Mouse (Mus musculus) midbrain, embryonic 11.5 days (tissue): ENCODE measurements at regions not wholly inside any gene's neighbourhood (a gene's known extent, or its start where the extent isn't known, plus 50 kb on each side); places are given as distances from the start of the nearest gene placed in this dataset.
"Not testable (repeated sequence)": the region's sequence is repeated elsewhere in the genome, so short reads cannot be mapped to it uniquely, and the experiment has no call there.

ENCODE experiments used
- ATAC-seq: fragments of 200-750 bp; cut with Nextera tagmentation; 2 replicates; pipeline ENCODE4 v1.8.0; 2017; ENCODE audit warnings: moderate TSS enrichment, moderate library complexity; ENCODE audit not compliant: low FRiP score
- DNase-seq: peaks from one replicate; pipeline ENCODE4 v3.0.0; 2015; ENCODE audit warnings: low spot score; ENCODE audit errors: missing footprints
- H3K27ac ChIP-seq: fragments of 300-500 bp; sonication (generic); 2 replicates; pipeline ENCODE4 v1.5.1; 2014; ENCODE audit warnings: low read depth, low read length
- H3K27me3 ChIP-seq: fragments of 300-500 bp; sonication (generic); 2 replicates; pipeline ENCODE4 v1.6.1; 2014; ENCODE audit warnings: mild to moderate bottlenecking, low read length, moderate library complexity, mixed read lengths; ENCODE audit not compliant: control insufficient read depth, insufficient read depth
- H3K36me3 ChIP-seq: fragments of 300-500 bp; sonication (generic); 2 replicates; pipeline ENCODE4 v1.6.1; 2014; ENCODE audit warnings: mild to moderate bottlenecking, low read length, moderate library complexity, mixed read lengths; ENCODE audit not compliant: control insufficient read depth, insufficient read depth
- H3K4me1 ChIP-seq: fragments of 300-500 bp; sonication (generic); 2 replicates; pipeline ENCODE4 v1.6.1; 2014; ENCODE audit warnings: low read length; ENCODE audit not compliant: control insufficient read depth, insufficient read depth
- H3K4me2 ChIP-seq: fragments of 300-500 bp; sonication (generic); 2 replicates; pipeline ENCODE4 v1.6.1; 2014; ENCODE audit warnings: mild to moderate bottlenecking, moderate library complexity
- H3K4me3 ChIP-seq: fragments of 300-500 bp; sonication (generic); 2 replicates; pipeline ENCODE4 v1.5.1; 2014; ENCODE audit warnings: low read depth, low read length
- H3K9ac ChIP-seq: fragments of 300-500 bp; sonication (generic); 2 replicates; pipeline ENCODE4 v1.6.1; 2014; ENCODE audit warnings: low read length
- H3K9me3 ChIP-seq: fragments of 300-500 bp; sonication (generic); 2 replicates; pipeline ENCODE4 v1.6.1; 2016; ENCODE audit warnings: low read length; ENCODE audit not compliant: control insufficient read depth
- WGBS: fragments of 180-500 bp; shearing (Covaris S2); extraction: QIAGEN DNeasy Blood & Tissue Kit; methylation state at CpG from one replicate; pipeline ENCODE4 v1.1.7; 2014; 5-methylcytosine and 5-hydroxymethylcytosine counted together

- Histone ChIP-seq H3K9ac (no peak overlapping the region), H3K9me3 (no peaks in the 10 kb centered on the region), H3K36me3 (no peaks in the 10 kb centered on the region), H3K27ac (no peak overlapping the region), H3K27me3 (no peaks in the 10 kb centered on the region), H3K4me2 (no peak overlapping the region), H3K4me1 (no peaks in the 10 kb centered on the region), H3K4me3 (no peak overlapping the region)
- DNase-seq (no peak), ATAC-seq (no peak)
- WGBS: 87% methylated on average over 5 of the region's 5 CpGs
These were observed 60.9 kb upstream of the Gm14496 start for GRCm38 (mm10) chr2:181930037-181930436.

DNA sequence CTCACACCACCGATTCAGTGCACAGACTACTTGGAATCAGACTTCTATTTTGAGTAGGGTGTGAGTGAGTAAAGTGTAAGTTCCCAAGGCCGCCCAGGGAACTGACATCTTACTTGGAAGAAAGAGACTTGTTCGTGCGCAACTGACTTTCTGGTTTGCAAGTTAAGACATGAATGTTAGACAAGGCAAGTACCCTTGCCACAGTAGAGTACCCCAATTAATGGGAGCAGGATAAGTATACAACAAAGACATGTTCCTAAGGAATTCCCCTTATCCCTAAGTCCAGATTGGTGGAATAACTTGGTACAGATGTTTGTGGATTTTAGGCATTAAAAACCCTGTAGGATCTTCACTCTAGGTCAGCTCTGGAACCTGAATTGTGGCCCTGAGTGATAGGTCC, 60.4 kb upstream of the Gm14496 start:
- H3K27me3 ChIP-seq, DNase-seq, H3K4me3 ChIP-seq, H3K36me3 ChIP-seq, H3K4me2 ChIP-seq, H3K9me3 ChIP-seq, H3K27ac ChIP-seq, H3K4me1 ChIP-seq, H3K9ac ChIP-seq, ATAC-seq: not testable (repeated sequence)
- WGBS: 91% methylated on average over 4 of the region's 4 CpGs

DNA sequence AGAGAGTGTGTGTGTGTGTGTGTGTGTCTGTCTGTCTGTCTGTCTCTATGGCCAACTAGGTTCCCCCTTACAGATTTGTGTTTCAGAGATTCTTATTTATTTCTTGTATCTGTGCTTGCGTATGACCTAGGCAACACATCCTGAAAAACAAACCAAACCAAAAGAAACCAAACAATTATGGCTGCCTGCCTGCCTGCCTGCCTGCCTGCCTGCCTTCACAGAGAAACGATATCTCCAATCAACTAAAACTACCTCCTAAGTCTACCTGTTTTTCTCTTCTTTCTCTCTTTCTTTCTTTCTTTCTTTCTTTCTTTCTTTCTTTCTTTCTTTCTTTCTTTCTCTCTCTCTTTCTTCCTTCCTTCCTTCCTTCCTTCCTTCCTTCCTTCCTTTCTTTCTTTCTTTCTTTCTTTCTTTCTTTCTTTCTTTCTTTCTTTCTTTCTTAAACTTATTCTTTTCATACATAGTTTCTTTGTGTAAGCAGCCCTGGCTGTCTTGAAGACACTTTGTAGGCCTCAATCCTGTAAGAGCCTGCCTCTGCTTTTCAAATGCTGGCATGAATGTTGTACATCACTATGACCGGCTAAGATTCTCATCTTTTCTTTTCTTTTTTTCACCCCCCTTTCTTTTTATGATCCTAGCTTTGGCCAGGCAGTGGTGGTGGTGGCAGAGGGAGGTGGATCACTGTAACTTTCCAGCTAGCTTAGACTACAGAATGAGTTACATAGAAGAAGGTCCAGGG, 59.7 kb upstream of the Gm14496 start:
- 69% methylated on average over 3 of the region's 3 CpGs for WGBS
- DNase-seq: peak; percentile 86

GRCm38 (mm10) chr2:181931918-181932605, 58.9 kb upstream of the Gm14496 start:
- no peak overlapping the region for H3K9ac ChIP-seq
- peak; percentile 85 for DNase-seq
- no peaks in the 10 kb centered on the region for H3K27me3 ChIP-seq
- no peak overlapping the region for H3K4me2 ChIP-seq
- no peaks in the 10 kb centered on the region for H3K9me3 ChIP-seq
- no peaks in the 10 kb centered on the region for H3K4me1 ChIP-seq
- WGBS: 77% methylated on average over 2 of the region's 2 CpGs
- no peak for ATAC-seq
- H3K36me3 ChIP-seq: no peaks in the 10 kb centered on the region
- H3K27ac ChIP-seq: no peak overlapping the region
- no peak overlapping the region for H3K4me3 ChIP-seq

More for the DNA sequence above, 59.7 kb upstream of the Gm14496 start:
- H3K27me3 ChIP-seq, H3K27ac ChIP-seq, H3K36me3 ChIP-seq, H3K9me3 ChIP-seq, H3K4me3 ChIP-seq, H3K9ac ChIP-seq, H3K4me1 ChIP-seq, H3K4me2 ChIP-seq: not testable (repeated sequence)
- peak; percentile 77 for ATAC-seq
